Mouse (Mus musculus) megakaryocyte, embryonic 14.5 days (primary cell): ENCODE measurements around the gene Ccsap.
"Not testable (repeated sequence)": the region's sequence is repeated elsewhere in the genome, so short reads cannot be mapped to it uniquely, and the experiment has no call there.

Experiments
- FLI1 ChIP-seq: IDR thresholded peaks from 2 replicates; pipeline ENCODE4 v1.6.1; 2012; ENCODE audit warnings: low read length, inconsistent platforms, mixed read lengths
- GATA1 ChIP-seq: IDR thresholded peaks from 3 replicates; pipeline ENCODE4 v1.6.1; 2012; ENCODE audit warnings: mixed read lengths, low read length, inconsistent platforms, borderline replicate concordance

GRCm38 (mm10) chr8:123809342-123809741 is 50.7 kb downstream of the Ccsap start:
- not testable (repeated sequence) for TF ChIP-seq GATA1, FLI1
